Comparison of ENCODE assay signal across 11 mouse cellular contexts in genomic region chr7:81476833-81477232, GRCm38 (mm10). TPM values are rescaled to one million over a fixed set of nuclear protein-coding genes. Genes with fewer than 3 reads are reported as not detected.
A peak's percentile ranks its signal among the peaks of the same experiment; 100 is the strongest.
DNase-seq lines count a peak whose midpoint lies in the region; ATAC-seq lines count a peak whose summit lies in the region.
"Had no signal": no experiment of that assay in that cellular context is flagged by ENCODE, and none has a peak within 500 bp of the region (broad histone marks: within the 10 kb centered on the region; RNA-seq: fewer than 3 reads in every experiment).

No protein-coding gene starts in this region.

- H3K4me2 ChIP-seq in kidney, embryonic 16.5 days (replicated peaks; ENCODE audit: low read depth, low read length), result peak overlapping the region; percentile 41
- H3K4me2 ChIP-seq in hindbrain, embryonic 16.5 days (ENCODE audit: low read length), result 0 out of 2 replicates have a peak overlapping the region, but pooled peaks have one; percentile 10
- 0 out of 2 replicates have a peak overlapping the region, but pooled peaks have one; percentile 7 for H3K4me2 ChIP-seq in neural tube, embryonic 13.5 days

- no peaks in the 10 kb centered on the region for H3K9me3 ChIP-seq in kidney, embryonic 16.5 days (ENCODE audit: low read length)
- no peaks in the 10 kb centered on the region for H3K9me3 ChIP-seq in embryonic facial prominence, embryonic 10.5 days
- no peaks in the 10 kb centered on the region for H3K9me3 ChIP-seq in hindbrain, embryonic 16.5 days (ENCODE audit: control insufficient read depth, low read length)
- no peaks in the 10 kb centered on the region for H3K9me3 ChIP-seq in neural tube, embryonic 13.5 days

- no peaks in the 10 kb centered on the region for H3K4me1 ChIP-seq in kidney, embryonic 16.5 days (ENCODE audit: insufficient read depth, low read length)
- H3K4me1 ChIP-seq in embryonic facial prominence, embryonic 10.5 days, result peaks cover 34% of the 10 kb centered on the region
- H3K4me1 ChIP-seq in hindbrain, embryonic 16.5 days (ENCODE audit: control insufficient read depth, insufficient read depth, low read depth, low read length), result no peaks in the 10 kb centered on the region
- 0 out of 2 replicates have a peak, but pooled peaks cover 8% of the 10 kb centered on the region for H3K4me1 ChIP-seq in neural tube, embryonic 13.5 days (replicated peaks)

- H3K27ac ChIP-seq in kidney, embryonic 16.5 days (ENCODE audit: low read length), result no peak overlapping the region
- no peak overlapping the region for H3K27ac ChIP-seq in embryonic facial prominence, embryonic 10.5 days (replicated peaks)
- H3K27ac ChIP-seq in hindbrain, embryonic 16.5 days (ENCODE audit: low read depth, low read length), result no peak overlapping the region
- no peak overlapping the region for H3K27ac ChIP-seq in neural tube, embryonic 13.5 days (replicated peaks)

- no peak for ATAC-seq in kidney, embryonic 16.5 days (ENCODE audit: low FRiP score, low TSS enrichment)
- ATAC-seq in hindbrain, embryonic 16.5 days, result peak; percentile 55
- ATAC-seq in neural tube, embryonic 13.5 days (ENCODE audit: low read depth), result peak; percentile 58
- ATAC-seq in erythroid progenitor cell, adult 5-6 weeks (replicated peaks; ENCODE audit: low FRiP score, poor library complexity, severe bottlenecking), result no peak

- H3K27me3 ChIP-seq in kidney, embryonic 16.5 days (ENCODE audit: insufficient read depth, low read length), result peaks cover 23% of the 10 kb centered on the region
- peaks cover 51% of the 10 kb centered on the region for H3K27me3 ChIP-seq in embryonic facial prominence, embryonic 10.5 days (replicated peaks; ENCODE audit: low read depth, poor library complexity, severe bottlenecking)
- H3K27me3 ChIP-seq in hindbrain, embryonic 16.5 days (replicated peaks; ENCODE audit: control insufficient read depth, insufficient read depth, low read length), result no peaks in the 10 kb centered on the region
- H3K27me3 ChIP-seq in neural tube, embryonic 13.5 days, result peaks cover 23% of the 10 kb centered on the region

- H3K36me3 ChIP-seq in kidney, embryonic 16.5 days (ENCODE audit: insufficient read depth, low read length), result no peaks in the 10 kb centered on the region
- no peaks in the 10 kb centered on the region for H3K36me3 ChIP-seq in embryonic facial prominence, embryonic 10.5 days (replicated peaks)
- peaks cover 6% of the 10 kb centered on the region for H3K36me3 ChIP-seq in hindbrain, embryonic 16.5 days (ENCODE audit: control insufficient read depth, insufficient read depth, low read length)
- peaks cover 66% of the 10 kb centered on the region for H3K36me3 ChIP-seq in neural tube, embryonic 13.5 days

- DNase-seq in kidney, postnatal 25 days, result no peak
- peak; percentile 59 for DNase-seq in embryonic facial prominence, embryonic 10.5 days (ENCODE audit: low spot score)
- no peak for DNase-seq in layer of hippocampus, adult 9-11 months
- DNase-seq in frontal cortex, postnatal 36 days (ENCODE audit: low spot score in 2 of 2), result no peak
- DNase-seq: adrenal gland, postnatal 36 days; lung, adult 18-20 months had no signal

- WGBS in kidney, embryonic 16.5 days, result 2% methylated on average over 24 of the region's 24 CpGs
- WGBS in embryonic facial prominence, embryonic 10.5 days, result 3% methylated on average over 24 of the region's 24 CpGs
- 2% methylated on average over 22 of the region's 24 CpGs for WGBS in hindbrain, embryonic 16.5 days
- WGBS in neural tube, embryonic 13.5 days, result 6% methylated on average over 24 of the region's 24 CpGs

- no peak overlapping the region for H3K4me3 ChIP-seq in kidney, embryonic 16.5 days (ENCODE audit: low read length)
- peak overlapping the region; percentile 39 for H3K4me3 ChIP-seq in embryonic facial prominence, embryonic 10.5 days
- no peak overlapping the region for H3K4me3 ChIP-seq in hindbrain, embryonic 16.5 days (ENCODE audit: low read length)
- H3K4me3 ChIP-seq in neural tube, embryonic 13.5 days, result no peak overlapping the region

- H3K9ac ChIP-seq in kidney, embryonic 16.5 days (replicated peaks; ENCODE audit: low read length), result no peak overlapping the region
- peak overlapping the region; percentile 27; the same call in 1 of the 2 replicates for H3K9ac ChIP-seq in hindbrain, embryonic 16.5 days (ENCODE audit: low read depth, low read length)
- no peak overlapping the region for H3K9ac ChIP-seq in neural tube, embryonic 13.5 days

RNA-seq across cellular contexts. Expression of gene Ap3b2, which starts 16.9 kb away (rescaled TPM):
- polyA plus RNA-seq in kidney, embryonic 16.5 days (2015; fragmentation: Nextera tagmentation; extraction: Ambion mirVana), result 1.0 and 1.5 TPM in 2 replicates
- 8.6 and 10.8 TPM in 2 replicates for polyA plus RNA-seq in embryonic facial prominence, embryonic 10.5 days (2016; fragmentation: Nextera tagmentation; extraction: Ambion mirVana)
- 149 and 164 TPM in 2 replicates for polyA plus RNA-seq in hindbrain, embryonic 16.5 days (2015; fragmentation: Nextera tagmentation; extraction: Ambion mirVana)
- polyA plus RNA-seq in neural tube, embryonic 13.5 days (2015; fragmentation: Nextera tagmentation; extraction: Ambion mirVana), result 127 and 131 TPM in 2 replicates
- not detected in 2 replicates for total RNA-seq in erythroid progenitor cell, adult 5-6 weeks (2015; ENCODE audit: low replicate concordance)
- not detected in 2 replicates for total RNA-seq in erythroid progenitor cell, adult 5-6 weeks (2017; ENCODE audit: low replicate concordance)

RNA-seq across cellular contexts. Expression of gene BC048679, which starts 21.2 kb away (rescaled TPM):
- polyA plus RNA-seq in kidney, embryonic 16.5 days (2015; fragmentation: Nextera tagmentation; extraction: Ambion mirVana), result not detected in 2 replicates
- 0.33 and 0.57 TPM in 2 replicates for polyA plus RNA-seq in embryonic facial prominence, embryonic 10.5 days (2016; fragmentation: Nextera tagmentation; extraction: Ambion mirVana)
- polyA plus RNA-seq in hindbrain, embryonic 16.5 days (2015; fragmentation: Nextera tagmentation; extraction: Ambion mirVana), result not detected in 2 replicates
- polyA plus RNA-seq in neural tube, embryonic 13.5 days (2015; fragmentation: Nextera tagmentation; extraction: Ambion mirVana), result not detected in 2 replicates
- not detected in 2 replicates for total RNA-seq in erythroid progenitor cell, adult 5-6 weeks (2015; ENCODE audit: low replicate concordance)
- not detected in 2 replicates for total RNA-seq in erythroid progenitor cell, adult 5-6 weeks (2017; ENCODE audit: low replicate concordance)
- total RNA-seq: adrenal gland, postnatal 36 days had no signal
- polyA plus RNA-seq: cortical plate, adult 2 months had no signal

RNA-seq across cellular contexts. Expression of gene Cpeb1, which starts 21.6 kb away (rescaled TPM):
- polyA plus RNA-seq in kidney, embryonic 16.5 days (2015; fragmentation: Nextera tagmentation; extraction: Ambion mirVana), result 0.76 and 0.85 TPM in 2 replicates
- 1.2 and 1.3 TPM in 2 replicates for polyA plus RNA-seq in embryonic facial prominence, embryonic 10.5 days (2016; fragmentation: Nextera tagmentation; extraction: Ambion mirVana)
- 8.3 and 8.4 TPM in 2 replicates for polyA plus RNA-seq in hindbrain, embryonic 16.5 days (2015; fragmentation: Nextera tagmentation; extraction: Ambion mirVana)
- 4.7 and 7.3 TPM in 2 replicates for polyA plus RNA-seq in neural tube, embryonic 13.5 days (2015; fragmentation: Nextera tagmentation; extraction: Ambion mirVana)
- 1.4 TPM in 1 of 2 replicates, not detected in the other for total RNA-seq in erythroid progenitor cell, adult 5-6 weeks (2015; ENCODE audit: low replicate concordance)
- total RNA-seq in erythroid progenitor cell, adult 5-6 weeks (2017; ENCODE audit: low replicate concordance), result not detected in 2 replicates

Comparison
In these comparisons a context has a peak if more than half of its experiments do, and no peak if none do; other contexts are left out.
1. ATAC-seq: peak in hindbrain, embryonic 16.5 days (single experiment) and neural tube, embryonic 13.5 days (single experiment); none in kidney, embryonic 16.5 days (single experiment) and erythroid progenitor cell, adult 5-6 weeks (single experiment).
2. RNA of gene Ap3b2, which starts 16.9 kb away (polyA plus RNA-seq): 149 to 164 TPM in hindbrain, embryonic 16.5 days and 127 to 131 TPM in neural tube, embryonic 13.5 days; 8.6 to 10.8 TPM in embryonic facial prominence, embryonic 10.5 days and 1.0 to 1.5 TPM in kidney, embryonic 16.5 days; every median in the first group is over 10 times any median in the second.
3. Peak in every context shown above with its lines, with median percentiles within 50 percentile points of each other: H3K4me2 ChIP-seq.